Mouse (Mus musculus) 416B (cell line): ENCODE results near the gene Anks3.

Source experiments
- DNase-seq: peaks from one replicate; pipeline ENCODE4 v3.0.0; 2011; ENCODE audit warnings: low read depth

Gene Anks3

DNA sequence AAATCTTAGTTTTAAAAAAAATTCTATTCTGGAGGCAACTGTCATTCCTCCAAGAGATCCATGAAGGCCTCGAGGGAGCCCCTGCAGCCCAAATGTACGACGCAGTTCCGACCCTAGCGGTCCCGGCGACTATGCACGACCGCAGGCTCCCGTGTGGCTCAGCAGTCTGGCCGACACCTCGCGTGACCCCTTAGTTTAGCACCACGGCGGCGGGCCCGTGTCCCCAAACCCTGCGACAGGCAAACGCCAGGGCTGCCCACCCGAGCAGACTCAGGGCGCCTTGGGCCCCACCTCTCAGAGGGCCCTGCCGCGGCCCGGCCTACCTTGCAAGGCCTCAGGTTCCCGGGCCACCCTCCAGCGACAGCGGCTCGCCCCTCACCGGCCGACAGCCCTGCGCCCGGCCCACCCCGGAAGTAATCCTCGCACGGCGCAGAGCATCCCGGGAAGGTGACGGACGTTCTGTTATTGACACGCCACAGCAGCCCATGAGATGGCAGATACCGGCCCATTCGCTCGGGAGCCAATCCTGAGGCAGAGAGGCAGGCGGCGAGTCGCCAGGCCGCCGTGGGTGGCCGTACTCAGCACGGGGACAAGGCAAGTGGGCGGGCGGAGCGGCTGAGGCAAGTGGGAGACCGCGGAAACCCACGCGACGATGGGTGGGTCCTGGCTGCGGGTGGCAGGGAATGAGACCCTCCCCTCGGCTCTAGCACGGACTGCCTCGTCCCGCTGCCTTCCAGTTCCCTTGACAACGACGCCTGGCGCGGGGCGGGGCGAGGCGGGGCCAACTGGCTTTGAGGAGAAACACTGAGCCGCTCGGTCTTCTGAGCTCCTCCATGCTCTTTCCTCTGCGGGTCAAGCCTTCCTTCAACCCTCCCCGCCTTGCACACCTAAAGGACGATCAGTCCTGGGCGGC, at the start of gene Anks3:
TSS of gene Anks3 (minus strand) at position 409 of the 913 bp plus-strand sequence.
- peak; percentile 93 for DNase-seq

DNA sequence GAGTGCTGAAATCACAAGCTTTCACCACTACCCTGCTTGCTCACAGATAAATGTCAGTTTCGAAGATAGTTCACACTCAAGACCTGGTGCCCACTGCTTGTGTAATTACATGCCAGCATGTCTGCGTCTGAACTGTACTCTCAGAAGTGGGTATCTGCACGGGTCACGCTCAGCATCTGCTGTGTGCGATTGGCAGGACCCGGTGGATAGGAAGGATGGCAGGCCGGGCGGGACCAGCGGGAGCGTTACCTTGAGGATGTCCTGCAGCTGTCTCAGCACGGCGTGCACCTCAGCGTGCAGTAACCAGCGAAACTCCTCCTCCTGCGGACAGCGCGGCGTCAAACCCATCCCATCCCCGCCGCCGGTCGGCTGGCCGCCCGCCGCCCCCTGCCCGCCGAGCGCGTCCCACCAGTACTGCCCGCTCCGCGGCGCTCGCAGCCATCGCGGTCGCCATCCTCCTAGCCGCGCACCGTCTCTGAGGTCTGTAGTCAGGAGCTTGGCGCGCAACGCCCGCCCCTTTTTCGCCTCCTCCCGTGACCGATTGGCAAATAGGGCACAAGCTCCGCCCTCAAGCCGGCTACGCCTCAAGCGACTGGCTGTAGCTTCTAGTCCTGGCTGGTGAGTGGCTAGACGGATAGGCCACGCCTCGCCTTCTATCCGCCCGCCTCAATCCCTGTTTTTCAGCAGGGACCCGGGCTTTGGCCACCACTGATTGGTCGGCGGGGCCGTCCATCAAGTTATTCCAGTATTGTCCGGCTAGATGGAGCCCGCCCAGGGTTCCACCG, 49.2 kb upstream of the Anks3 start, which contains the start of gene Rogdi:
TSS of gene Rogdi (minus strand) at position 500 of the 785 bp plus-strand sequence.
- peak; percentile 98 for DNase-seq

DNA sequence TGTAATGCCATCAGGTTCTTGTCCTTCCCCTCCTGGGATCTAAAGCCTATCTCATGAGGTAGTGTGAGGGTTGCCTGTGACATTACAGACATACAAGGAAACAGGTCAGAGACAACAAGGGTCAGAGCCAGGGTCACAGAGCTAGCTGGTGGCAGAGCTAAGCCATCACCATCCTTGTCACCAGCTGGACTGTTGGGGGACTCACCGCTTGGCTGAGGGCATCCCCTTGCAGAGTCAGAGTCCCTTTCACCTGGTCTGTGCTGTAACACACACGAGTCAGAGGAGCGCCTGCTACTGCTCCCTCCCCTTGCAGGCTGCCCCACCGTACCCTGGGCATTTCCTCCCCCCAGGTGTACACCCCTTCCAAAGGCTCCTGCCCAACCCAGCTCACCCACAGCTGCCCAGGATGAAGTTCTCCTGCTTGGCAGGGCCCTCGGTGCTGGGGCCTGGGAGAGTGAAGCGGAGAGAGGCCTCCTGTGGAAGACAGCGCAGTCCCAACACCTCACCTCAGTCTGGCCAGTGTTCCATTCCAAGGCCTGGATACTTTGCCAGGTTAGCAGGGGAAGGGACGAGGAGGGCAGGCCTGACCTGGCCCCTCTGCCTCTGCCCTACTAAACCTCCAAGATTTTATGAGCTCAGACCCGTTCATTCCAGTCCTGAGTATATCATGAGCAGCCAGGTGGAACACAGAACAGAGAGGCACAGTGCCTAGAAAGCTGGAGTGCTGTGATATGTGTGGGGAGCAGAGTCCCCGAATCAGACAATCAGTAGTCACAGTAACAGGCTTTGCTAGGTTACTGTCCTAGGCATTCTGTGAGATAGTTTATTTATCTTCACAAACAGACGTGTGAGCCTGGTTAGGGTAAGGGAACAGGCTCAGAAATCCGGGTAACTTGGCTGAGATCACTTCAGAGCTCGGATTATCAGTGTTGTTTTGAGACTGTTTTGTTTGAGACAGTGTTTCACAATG, 48.3 kb upstream of the Anks3 start:
- no peak for DNase-seq

GRCm38 (mm10) chr16:5011285-5011684, 47.3 kb upstream of the Anks3 start:
- no peak for DNase-seq

DNA sequence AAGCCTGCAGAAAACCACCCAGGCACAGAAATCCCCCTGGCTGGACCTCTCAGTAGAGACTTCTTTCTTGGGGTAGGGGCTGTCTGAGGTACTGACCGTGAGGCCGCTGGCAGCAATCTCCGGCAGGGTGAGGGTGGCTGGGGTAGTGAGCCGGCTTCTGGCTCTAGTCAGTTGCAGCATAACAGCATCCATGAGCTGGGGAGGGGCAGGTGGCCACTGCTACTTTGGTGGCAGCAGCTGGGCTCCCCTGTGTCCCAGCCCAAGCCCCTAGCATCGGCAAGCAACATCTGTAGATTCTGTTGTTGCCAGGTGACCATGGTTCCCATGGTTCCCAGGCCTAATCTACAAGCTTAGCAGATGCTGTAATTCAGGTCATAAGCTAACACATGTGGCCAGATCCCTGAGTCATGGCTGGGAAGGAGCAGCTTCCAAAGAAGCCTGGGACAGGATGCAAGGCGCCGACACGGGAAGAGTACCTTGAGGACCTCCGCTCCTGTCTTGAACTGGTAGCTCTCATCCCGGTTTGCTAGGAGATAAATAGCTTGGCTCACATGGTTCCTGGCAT, 46.4 kb upstream of the Anks3 start:
- no peak for DNase-seq

DNA sequence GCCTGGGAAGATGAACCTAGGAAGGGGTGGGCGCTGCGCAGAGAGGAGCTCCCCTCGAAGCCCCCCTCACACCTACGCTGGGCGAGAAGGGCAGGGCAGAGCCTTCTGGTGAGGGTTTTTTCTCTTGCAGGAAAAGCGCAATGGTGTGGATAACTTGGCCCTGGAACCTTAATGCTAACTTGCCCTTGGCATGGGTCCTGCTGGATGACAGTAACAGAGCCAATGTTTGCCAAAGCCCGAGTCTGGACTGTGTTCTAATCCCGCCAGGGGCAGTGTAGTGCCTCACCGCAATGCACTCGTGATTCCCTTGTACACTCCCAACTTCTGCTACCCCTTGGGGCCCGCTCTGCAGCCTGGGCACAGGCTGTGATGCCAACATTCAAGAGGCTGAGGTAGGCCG, 44.1 kb upstream of the Anks3 start:
- no peak for DNase-seq

GRCm38 (mm10) chr16:5007492-5007891, 43.5 kb upstream of the Anks3 start:
- DNase-seq = no peak

DNA sequence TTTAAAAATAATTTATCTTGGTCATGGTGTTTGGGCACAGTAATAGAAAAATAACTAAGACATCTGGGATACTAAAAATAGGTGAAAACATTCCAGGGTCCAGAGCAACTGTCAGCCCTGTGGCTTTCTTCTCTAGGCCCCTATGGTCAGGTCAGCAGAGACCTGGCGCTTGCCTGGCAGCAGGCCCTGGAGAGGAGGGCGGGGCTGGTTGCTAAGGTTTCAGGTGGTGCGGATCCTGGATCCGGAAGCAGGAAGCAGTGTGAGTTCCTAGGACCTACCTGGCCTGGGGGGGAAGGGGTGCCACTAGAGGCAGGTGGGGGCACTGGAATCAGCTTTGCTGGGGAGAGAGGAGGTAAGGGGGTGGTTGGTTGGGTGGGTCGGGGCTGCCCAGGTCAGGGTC, 43.1 kb upstream of the Anks3 start, which contains the start of gene Smim22:
TSS of gene Smim22 (plus strand) at position 222 of the 400 bp plus-strand sequence.
- DNase-seq = no peak

GRCm38 (mm10) chr16:5000611-5001010, 36.6 kb upstream of the Anks3 start:
- DNase-seq = no peak

DNA sequence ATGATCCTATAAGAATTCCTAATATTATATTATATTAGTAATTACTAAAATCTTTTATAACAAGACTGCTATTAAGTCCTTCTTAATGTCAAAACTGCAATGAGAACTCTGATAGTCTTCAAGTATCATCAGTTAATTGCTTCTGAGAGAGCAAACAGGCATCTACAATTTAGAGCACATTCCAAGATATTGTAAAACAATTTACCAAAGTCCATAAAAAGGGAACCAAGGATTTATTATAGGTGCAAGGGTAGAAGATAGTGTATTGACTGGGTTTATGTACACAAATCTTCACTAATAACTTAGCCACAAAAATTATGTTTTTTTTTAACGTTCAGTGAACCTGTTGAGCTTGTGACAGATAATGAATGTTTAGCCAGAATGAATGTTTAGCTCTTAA, 35.0 kb upstream of the Anks3 start:
- DNase-seq = no peak

GRCm38 (mm10) chr16:4997553-4997952, 33.5 kb upstream of the Anks3 start, which contains the start of gene Sept12:
Gene Sept12 (minus strand): TSS chr16:4997852.
- DNase-seq = no peak

GRCm38 (mm10) chr16:4993276-4993675, 29.3 kb upstream of the Anks3 start:
- DNase-seq = no peak

DNA sequence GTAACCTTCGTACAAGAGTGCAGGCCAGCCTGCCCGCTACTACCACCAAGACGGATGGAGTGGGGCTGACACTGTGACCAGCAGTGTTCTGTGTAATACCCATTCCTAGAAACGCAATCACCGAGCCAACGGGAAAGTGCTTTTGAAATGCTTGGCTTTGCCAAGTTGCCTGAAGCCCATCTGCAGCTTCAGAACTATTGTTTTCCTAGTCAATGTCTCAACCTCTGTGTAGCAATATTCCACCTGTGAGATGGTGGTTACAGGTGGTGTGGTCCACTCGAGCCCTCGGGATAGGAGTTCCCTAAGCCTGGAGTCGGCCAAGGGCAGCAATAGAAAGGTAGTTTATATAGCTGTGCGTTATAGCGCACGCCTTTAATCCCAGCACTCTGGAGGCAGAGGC, 20.7 kb upstream of the Anks3 start:
- DNase-seq = no peak

DNA sequence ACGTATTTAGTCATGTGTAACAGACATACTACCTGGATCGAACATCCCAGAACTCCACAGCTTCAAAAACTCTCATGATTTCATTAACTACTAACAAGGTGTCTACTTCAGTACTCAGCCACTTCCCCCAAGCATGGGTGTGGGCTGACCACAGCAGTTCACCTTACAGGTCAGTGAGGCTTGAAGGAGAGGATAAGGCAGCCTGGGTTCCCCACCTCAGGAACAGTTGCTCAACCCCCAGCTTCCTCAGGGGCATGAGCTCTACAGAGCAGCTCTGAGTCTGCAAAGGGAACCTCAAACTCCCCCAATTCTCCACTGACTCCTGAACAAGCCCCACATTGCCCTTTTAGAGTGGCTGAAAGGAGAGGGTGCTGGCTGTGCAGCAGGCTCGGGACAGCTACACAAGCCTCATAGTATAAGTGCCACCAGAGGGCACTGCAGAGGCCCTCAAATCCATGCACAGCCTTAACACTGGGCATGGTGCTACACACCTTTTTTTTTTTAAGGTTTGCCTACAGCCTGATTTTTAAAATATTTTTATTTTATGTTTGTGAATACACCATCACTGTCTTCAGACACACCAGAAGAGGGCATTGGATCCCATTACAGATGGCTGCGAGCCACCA, 15.9 kb upstream of the Anks3 start:
- DNase-seq = peak; percentile 68

DNA sequence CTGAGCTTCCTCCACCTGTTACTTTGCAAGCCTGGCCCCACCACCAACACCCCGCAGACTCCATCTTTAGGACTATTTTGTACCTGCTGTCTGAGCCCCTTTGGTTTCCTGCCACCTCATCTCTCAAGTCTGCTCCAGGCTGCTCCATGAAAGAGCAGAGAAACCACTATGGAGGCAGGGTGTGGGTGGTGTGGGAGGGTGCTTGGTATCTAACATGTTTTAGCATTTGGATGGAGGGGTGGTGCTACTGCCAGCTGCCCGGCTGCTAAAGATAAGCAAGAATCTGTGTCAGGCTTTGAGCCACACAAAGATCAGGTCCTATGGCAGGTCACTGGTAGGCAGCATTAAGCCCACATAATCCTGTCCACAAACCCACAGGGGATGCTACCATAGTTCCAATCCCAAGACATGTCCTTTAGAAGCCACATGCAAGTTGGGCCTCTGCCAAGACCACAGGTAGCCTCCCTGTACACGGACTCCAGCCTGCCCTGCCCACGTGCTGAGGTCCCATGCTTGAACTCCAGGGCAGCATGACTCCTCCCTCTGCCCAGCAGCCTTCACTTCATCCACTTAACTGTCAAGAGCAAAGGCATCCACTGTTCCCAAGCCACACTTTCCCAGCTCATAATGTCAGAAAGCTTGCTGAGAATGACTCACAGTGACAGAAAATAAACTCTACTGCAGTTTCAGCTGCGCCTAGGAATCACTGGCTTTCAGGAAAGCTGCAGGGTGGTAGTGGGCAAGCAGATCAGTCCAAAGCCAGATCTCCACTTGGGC, 14.5 kb upstream of the Anks3 start:
- peak; percentile 14 for DNase-seq

- DNase-seq = no peak
Measured at GRCm38 (mm10) chr16:4976180-4976579, 12.2 kb upstream of the Anks3 start.

GRCm38 (mm10) chr16:4974521-4974920, 10.5 kb upstream of the Anks3 start:
- DNase-seq = no peak

- DNase-seq = peak; percentile 34
Measured at GRCm38 (mm10) chr16:4971626-4972025, 7.6 kb upstream of the Anks3 start.

DNA sequence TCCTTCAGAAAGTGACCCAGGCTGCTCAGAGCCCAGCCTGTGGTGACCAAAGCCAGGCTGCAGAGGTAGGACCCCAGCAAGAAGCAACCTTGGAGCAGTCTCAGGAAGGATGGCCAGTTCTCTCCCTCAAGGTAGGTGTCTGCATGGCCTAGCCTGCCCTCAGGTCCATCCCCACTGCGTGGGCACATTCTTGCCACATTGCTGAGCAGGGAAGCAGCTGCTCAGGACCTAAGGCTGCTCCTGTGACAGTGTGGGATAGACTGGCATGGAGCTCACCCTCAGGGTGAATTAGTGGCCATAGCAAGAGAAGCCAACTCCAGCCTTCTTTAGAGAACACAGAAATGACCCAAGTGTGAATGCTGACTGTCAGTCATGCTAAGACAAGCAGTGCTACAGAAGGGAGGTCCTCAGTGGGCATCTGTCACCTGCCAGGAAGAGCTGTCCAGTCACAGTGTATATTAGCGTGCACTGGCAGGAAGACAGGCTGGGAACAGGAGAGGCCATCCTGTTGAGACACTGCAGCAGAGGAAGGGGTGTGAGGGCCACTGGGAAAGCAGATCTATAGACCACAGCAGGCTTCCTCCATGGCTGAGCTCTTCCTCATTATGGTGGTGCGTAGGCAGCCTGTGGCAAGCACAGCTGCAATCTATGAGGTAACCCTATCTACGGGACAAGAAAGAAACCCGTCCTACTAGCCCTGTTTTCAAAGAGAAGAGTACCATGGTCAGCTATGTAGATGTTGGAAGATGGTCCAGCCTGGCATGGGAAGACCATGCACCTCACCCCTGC, 5.2 kb upstream of the Anks3 start:
- peak; percentile 83 for DNase-seq
